Mouse (Mus musculus): Measurements from ENCODE around the gene Cabp4.

DNA sequence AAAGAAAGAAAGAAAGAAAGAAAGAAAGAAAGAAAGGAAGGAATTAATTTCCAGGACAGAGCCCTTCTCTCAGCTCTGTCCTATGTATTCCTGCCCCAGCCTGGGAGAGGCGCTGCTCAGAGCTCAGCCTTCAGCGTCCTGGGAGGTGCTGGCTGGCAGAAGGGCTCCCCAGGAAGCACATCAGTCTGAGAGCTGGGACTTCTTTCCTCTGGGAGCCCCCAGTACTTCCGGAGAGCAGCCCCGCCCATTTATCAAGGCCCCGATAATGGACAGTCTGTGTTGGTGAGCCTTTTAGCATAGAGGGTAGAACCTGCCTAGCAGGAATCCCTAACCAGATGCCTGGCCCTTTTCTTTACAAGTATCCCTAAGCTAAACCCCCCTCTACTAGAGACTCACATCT is 55.7 kb downstream of the Cabp4 start:
- TF ChIP-seq CTCF (conservative IDR thresholded peaks at IDR 0.05; ENCODE audit: low read length), result no peak
- no peak for TF ChIP-seq NANOG (IDR thresholded peaks at IDR 0.05; ENCODE audit: borderline replicate concordance, low read length)

Data from E14TG2a.4 (cell line).